Mouse (Mus musculus): ENCODE results near the gene Srrm3. TPM values are rescaled to one million over a fixed set of nuclear protein-coding genes. Genes with fewer than 3 reads are reported as not detected.

The Srrm3 gene
- polyA plus RNA-seq, 1 experiment from 2014 or later: 49.3 TPM

DNA sequence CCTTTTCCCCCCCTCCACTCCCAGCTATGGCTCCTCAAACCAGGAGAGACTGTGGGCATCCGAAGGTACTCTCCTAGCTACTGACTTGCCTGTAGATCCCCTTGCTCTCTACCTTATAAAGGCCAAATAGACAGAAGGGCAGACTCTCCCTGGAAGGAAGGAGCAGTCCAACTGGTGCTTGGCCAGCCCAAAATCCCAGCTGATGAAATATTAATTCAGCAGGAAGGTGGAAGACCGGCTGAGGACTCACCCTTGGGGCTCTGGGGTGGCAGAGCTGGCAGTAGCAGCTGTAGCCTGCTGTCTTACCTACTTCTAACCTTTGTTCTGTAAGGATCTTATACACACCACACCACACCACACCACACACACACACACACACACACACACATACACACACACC is 2.0 kb upstream of the Srrm3 start:
- no peaks in the 10 kb centered on the region for H3K27me3 ChIP-seq (ENCODE audit: control insufficient read depth, insufficient read depth, low read length)
- no peak overlapping the region for H3K4me2 ChIP-seq (replicated peaks)
- DNase-seq (ENCODE audit: low spot score) (no peak), ATAC-seq (ENCODE audit: low FRiP score) (no peak)
- no peaks in the 10 kb centered on the region for H3K36me3 ChIP-seq (replicated peaks; ENCODE audit: control insufficient read depth, insufficient read depth)
- peak overlapping the region; percentile 29; the same call in 1 of the 2 replicates for H3K27ac ChIP-seq
- no peak overlapping the region for H3K4me3 ChIP-seq (replicated peaks; ENCODE audit: low read length)
- H3K9ac ChIP-seq: no peak overlapping the region
- peaks cover 19% of the 10 kb centered on the region for H3K4me1 ChIP-seq (replicated peaks; ENCODE audit: control insufficient read depth, insufficient read depth, low read length)
- H3K9me3 ChIP-seq (ENCODE audit: control insufficient read depth, low read length): no peaks in the 10 kb centered on the region
- WGBS: 38% methylated on average over 2 of the region's 2 CpGs

DNA sequence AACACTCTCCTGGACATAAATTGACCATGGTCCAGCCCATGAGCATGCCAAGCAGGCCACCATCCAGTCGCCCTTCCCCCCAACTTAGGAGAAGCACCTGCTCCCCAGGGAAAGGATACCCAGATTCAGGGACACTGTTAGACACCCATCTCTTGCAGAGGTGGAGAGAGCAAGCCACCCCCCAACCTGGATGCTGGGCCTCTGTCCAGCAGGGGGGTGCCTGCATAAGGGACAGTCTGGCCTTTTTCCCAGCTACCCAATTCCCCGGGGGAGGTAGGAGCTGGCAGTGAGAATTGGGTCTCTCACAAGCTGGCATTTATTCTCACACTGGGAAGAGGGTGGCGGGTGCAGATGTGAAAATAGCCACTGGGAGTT is 560 bp downstream of the Srrm3 start:
- no peaks in the 10 kb centered on the region for H3K27me3 ChIP-seq (ENCODE audit: control insufficient read depth, insufficient read depth, low read length)
- 45% methylated on average over 3 of the region's 3 CpGs for WGBS
- ATAC-seq (ENCODE audit: low FRiP score) (no peak), DNase-seq (ENCODE audit: low spot score) (no peak)
- no peaks in the 10 kb centered on the region for H3K9me3 ChIP-seq (ENCODE audit: control insufficient read depth, low read length)
- peak overlapping the region; percentile 83 for H3K9ac ChIP-seq
- H3K36me3 ChIP-seq (replicated peaks; ENCODE audit: control insufficient read depth, insufficient read depth): peaks cover 5% of the 10 kb centered on the region; the same call in 1 of the 2 replicates
- H3K4me1 ChIP-seq (replicated peaks; ENCODE audit: control insufficient read depth, insufficient read depth, low read length): peaks cover 12% of the 10 kb centered on the region
- H3K4me2 ChIP-seq (replicated peaks): peak overlapping the region; percentile 86
- peak overlapping the region; percentile 49 for H3K4me3 ChIP-seq (replicated peaks; ENCODE audit: low read length)
- peak overlapping the region; percentile 74 for H3K27ac ChIP-seq

DNA sequence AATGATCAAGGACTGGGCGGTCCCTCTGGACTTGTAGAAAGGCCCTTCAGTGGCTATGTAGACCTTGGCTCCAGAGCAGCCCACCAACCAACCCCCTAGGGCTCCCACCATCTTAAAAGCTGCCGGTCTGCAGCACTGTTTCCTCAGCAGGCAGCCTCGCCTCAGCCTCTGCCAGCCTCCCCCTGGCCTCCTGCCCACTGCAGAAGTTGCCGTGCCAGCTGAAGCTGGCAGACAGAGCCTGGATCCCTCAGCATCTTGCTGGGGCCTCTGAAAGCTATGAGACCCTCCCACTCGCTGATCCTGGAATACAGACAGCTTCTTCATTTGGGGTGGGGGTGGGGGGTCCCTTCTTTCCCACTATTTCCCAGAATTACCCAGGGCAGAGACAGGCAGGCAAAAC is 6.3 kb downstream of the Srrm3 start:
- Histone ChIP-seq H3K4me1 (replicated peaks; ENCODE audit: control insufficient read depth, insufficient read depth, low read length) (peaks cover 4% of the 10 kb centered on the region), H3K36me3 (replicated peaks; ENCODE audit: control insufficient read depth, insufficient read depth) (peaks cover 5% of the 10 kb centered on the region), H3K27ac (no peak overlapping the region), H3K4me2 (replicated peaks) (no peak overlapping the region), H3K27me3 (ENCODE audit: control insufficient read depth, insufficient read depth, low read length) (no peaks in the 10 kb centered on the region), H3K9me3 (ENCODE audit: control insufficient read depth, low read length) (no peaks in the 10 kb centered on the region), H3K9ac (no peak overlapping the region), H3K4me3 (replicated peaks; ENCODE audit: low read length) (no peak overlapping the region)
- ATAC-seq (ENCODE audit: low FRiP score) (0 out of 2 replicates have a peak, but pooled peaks have one; percentile 31), DNase-seq (ENCODE audit: low spot score) (no peak)
- WGBS: 57% methylated on average over 5 of the region's 5 CpGs

DNA sequence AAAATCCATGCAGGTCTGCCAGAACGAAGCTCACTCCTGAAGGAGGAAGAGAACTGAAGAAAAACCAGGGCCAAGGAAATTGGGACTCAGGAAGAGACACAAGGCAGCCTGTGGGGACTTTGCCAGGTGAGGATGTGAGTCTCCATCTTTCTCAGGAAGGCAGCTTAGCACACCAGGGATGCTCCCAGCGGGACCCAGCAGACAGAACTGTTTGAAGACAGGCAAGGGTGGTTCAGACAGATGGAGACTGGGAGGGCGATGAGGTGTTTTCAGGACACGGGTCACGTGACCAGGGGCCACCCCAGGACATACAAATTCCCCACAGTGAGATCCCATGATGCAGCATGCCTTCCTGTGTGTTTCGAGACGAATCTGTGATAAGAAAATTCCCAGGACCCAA is 11.8 kb downstream of the Srrm3 start:
- Histone ChIP-seq H3K27me3 (ENCODE audit: control insufficient read depth, insufficient read depth, low read length) (no peaks in the 10 kb centered on the region), H3K4me2 (replicated peaks) (no peak overlapping the region), H3K9ac (no peak overlapping the region), H3K4me1 (replicated peaks; ENCODE audit: control insufficient read depth, insufficient read depth, low read length) (peaks cover 21% of the 10 kb centered on the region), H3K36me3 (replicated peaks; ENCODE audit: control insufficient read depth, insufficient read depth) (peaks cover 4% of the 10 kb centered on the region; the same call in 1 of the 2 replicates), H3K4me3 (replicated peaks; ENCODE audit: low read length) (no peak overlapping the region), H3K9me3 (ENCODE audit: control insufficient read depth, low read length) (no peaks in the 10 kb centered on the region), H3K27ac (no peak overlapping the region)
- ATAC-seq (ENCODE audit: low FRiP score) (no peak), DNase-seq (ENCODE audit: low spot score) (no peak)
- WGBS: 54% methylated on average over 7 of the region's 7 CpGs

DNA sequence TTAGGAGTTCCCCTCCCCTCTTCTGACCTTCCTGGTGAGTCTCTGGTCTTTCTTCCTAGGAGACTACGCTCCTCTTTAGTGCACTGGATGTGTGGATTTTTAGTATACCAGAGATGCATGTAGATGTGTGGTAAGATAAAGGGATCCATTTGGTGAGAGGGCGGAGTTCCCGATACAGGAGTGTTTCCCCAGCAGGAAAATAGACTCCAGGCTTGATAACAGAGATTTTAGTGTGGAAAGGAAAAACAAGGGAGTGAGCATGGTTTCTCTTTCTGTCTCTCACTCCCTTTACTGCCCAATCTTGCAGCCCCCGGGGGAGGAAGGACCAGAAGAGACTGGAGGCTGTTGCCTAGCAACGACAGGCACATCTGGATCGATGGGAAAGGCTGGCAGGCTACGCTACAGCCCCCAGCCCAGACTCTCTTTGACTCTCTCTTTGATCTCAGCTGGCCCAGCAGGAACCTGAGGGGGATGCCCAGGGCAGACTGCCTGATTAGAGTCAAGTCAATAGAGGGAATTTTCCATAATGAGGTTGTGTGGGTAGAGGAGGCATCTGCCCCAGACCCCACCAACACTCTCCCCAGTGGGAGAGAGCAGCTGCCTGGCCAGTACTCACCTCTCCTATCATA is 15.7 kb downstream of the Srrm3 start:
- DNase-seq (ENCODE audit: low spot score): peak; percentile 53
- Histone ChIP-seq H3K36me3 (replicated peaks; ENCODE audit: control insufficient read depth, insufficient read depth) (peaks cover 4% of the 10 kb centered on the region; the same call in 1 of the 2 replicates), H3K27me3 (ENCODE audit: control insufficient read depth, insufficient read depth, low read length) (no peaks in the 10 kb centered on the region), H3K4me2 (replicated peaks) (peak overlapping the region; percentile 40), H3K9me3 (ENCODE audit: control insufficient read depth, low read length) (no peaks in the 10 kb centered on the region), H3K4me3 (replicated peaks; ENCODE audit: low read length) (no peak overlapping the region), H3K4me1 (replicated peaks; ENCODE audit: control insufficient read depth, insufficient read depth, low read length) (peaks cover 45% of the 10 kb centered on the region), H3K27ac (peak overlapping the region; percentile 95), H3K9ac (peak overlapping the region; percentile 40)
- WGBS: 13% methylated on average over 7 of the region's 7 CpGs
- peak; percentile 79 for ATAC-seq (ENCODE audit: low FRiP score)

DNA sequence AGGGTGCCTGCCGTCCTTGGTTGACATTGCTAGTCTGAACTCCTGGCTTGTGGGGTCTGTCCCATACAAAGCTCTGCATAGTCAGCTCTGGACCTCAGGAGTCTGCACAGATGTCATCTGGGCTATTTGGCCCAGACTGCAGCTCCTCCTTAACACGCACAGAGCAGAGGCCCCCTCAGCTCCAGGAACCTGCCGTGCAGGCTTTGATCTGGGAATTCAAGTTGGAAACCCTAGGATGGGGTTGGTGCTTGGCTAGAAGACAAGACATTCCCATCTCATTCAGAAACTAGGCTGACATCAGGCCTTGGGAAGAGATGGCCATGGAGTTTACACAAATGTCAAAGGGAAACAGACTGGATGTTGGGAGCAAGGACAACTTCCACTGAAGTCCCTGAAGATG is 17.8 kb downstream of the Srrm3 start:
- no peaks in the 10 kb centered on the region for H3K27me3 ChIP-seq (ENCODE audit: control insufficient read depth, insufficient read depth, low read length)
- peak overlapping the region; percentile 38; the same call in 1 of the 2 replicates for H3K27ac ChIP-seq
- no peak overlapping the region for H3K4me2 ChIP-seq (replicated peaks)
- no peak for ATAC-seq (ENCODE audit: low FRiP score)
- no peak overlapping the region for H3K9ac ChIP-seq
- DNase-seq (ENCODE audit: low spot score): no peak
- WGBS: 53% methylated on average over 3 of the region's 3 CpGs
- H3K9me3 ChIP-seq (ENCODE audit: control insufficient read depth, low read length): no peaks in the 10 kb centered on the region
- peaks cover 7% of the 10 kb centered on the region; the same call in 1 of the 2 replicates for H3K36me3 ChIP-seq (replicated peaks; ENCODE audit: control insufficient read depth, insufficient read depth)
- H3K4me1 ChIP-seq (replicated peaks; ENCODE audit: control insufficient read depth, insufficient read depth, low read length): peaks cover 45% of the 10 kb centered on the region
- no peak overlapping the region for H3K4me3 ChIP-seq (replicated peaks; ENCODE audit: low read length)

DNA sequence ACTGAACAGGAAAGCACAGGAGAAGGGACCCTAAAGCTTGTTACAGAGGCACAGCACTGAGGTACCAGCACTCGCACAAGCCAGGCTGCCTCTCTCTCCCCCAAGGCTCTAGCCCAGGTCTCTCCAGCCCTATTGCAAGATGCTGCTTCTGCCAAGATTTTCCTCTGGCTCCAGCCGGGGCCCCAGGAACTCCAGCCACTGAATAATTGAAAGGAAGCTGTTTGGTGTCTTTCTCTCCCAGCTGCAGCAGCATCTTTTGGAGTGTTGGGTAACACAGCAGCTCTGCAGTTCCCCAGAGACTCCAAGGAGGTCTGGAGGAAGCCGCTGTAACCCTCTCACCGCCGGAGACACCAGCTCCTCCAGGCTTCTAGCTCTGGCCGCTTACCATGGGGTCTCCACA is 19.5 kb downstream of the Srrm3 start:
- ATAC-seq (ENCODE audit: low FRiP score): no peak
- DNase-seq (ENCODE audit: low spot score): no peak
- Histone ChIP-seq H3K4me2 (replicated peaks) (no peak overlapping the region), H3K36me3 (replicated peaks; ENCODE audit: control insufficient read depth, insufficient read depth) (peaks cover 10% of the 10 kb centered on the region; the same call in 1 of the 2 replicates), H3K27ac (peak overlapping the region; percentile 75), H3K9me3 (ENCODE audit: control insufficient read depth, low read length) (no peaks in the 10 kb centered on the region), H3K9ac (peak overlapping the region; percentile 31; the same call in 1 of the 2 replicates), H3K4me3 (replicated peaks; ENCODE audit: low read length) (no peak overlapping the region), H3K4me1 (replicated peaks; ENCODE audit: control insufficient read depth, insufficient read depth, low read length) (peaks cover 45% of the 10 kb centered on the region), H3K27me3 (ENCODE audit: control insufficient read depth, insufficient read depth, low read length) (no peaks in the 10 kb centered on the region)
- 34% methylated on average over 6 of the region's 6 CpGs for WGBS

DNA sequence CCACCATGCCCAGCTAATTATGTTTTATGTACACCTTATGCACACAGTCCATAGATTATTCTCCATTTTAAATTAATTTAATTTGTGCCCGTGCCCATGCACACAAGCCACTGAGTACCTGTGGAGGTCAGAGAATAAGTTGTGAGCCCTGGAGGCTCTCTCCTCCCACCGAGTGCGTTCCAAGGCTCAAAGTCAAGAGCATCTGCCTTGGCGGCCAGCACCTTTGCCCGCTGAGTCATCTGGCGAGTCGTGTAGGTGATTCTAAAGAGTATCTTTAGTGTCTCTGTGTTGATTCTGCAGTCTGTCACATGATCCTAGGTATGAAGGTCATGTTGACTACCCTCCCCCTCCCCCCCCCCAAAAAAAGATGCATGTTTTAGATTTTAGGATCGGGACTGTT is 22.7 kb downstream of the Srrm3 start:
- 89% methylated on average over 8 of the region's 8 CpGs for WGBS
- no peak overlapping the region for H3K4me2 ChIP-seq (replicated peaks)
- H3K4me3 ChIP-seq (replicated peaks; ENCODE audit: low read length): no peak overlapping the region
- H3K27me3 ChIP-seq (ENCODE audit: control insufficient read depth, insufficient read depth, low read length): no peaks in the 10 kb centered on the region
- peaks cover 10% of the 10 kb centered on the region; the same call in 1 of the 2 replicates for H3K36me3 ChIP-seq (replicated peaks; ENCODE audit: control insufficient read depth, insufficient read depth)
- no peaks in the 10 kb centered on the region for H3K9me3 ChIP-seq (ENCODE audit: control insufficient read depth, low read length)
- ATAC-seq (ENCODE audit: low FRiP score): no peak
- H3K9ac ChIP-seq: no peak overlapping the region
- H3K4me1 ChIP-seq (replicated peaks; ENCODE audit: control insufficient read depth, insufficient read depth, low read length): peaks cover 24% of the 10 kb centered on the region
- no peak overlapping the region for H3K27ac ChIP-seq
- no peak for DNase-seq (ENCODE audit: low spot score)

DNA sequence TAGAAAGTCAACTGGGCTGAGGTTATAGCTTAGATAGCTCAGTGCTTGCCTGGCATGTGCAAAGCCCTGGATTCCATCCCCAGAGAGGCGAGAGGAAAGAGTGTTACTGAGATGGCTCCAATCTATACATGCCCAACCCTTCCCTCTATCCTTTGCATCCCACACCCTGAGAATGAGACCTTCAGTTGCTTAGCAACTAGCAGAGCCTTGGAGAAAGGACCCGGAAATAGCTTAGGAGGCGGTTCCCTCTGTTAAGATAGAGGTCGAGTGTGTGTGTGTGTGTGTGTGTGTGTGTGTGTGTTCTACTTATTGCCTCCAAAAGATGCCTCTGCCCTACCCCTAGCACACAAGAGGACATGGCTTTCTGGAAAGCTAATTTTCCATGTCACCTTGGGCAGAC is 26.0 kb downstream of the Srrm3 start:
- no peak overlapping the region for H3K4me3 ChIP-seq (replicated peaks; ENCODE audit: low read length)
- peak overlapping the region; percentile 44 for H3K27ac ChIP-seq
- H3K9ac ChIP-seq: 0 out of 2 replicates have a peak overlapping the region, but pooled peaks have one; percentile 4
- H3K4me2 ChIP-seq (replicated peaks): no peak overlapping the region
- DNase-seq (ENCODE audit: low spot score): peak; percentile 36
- no peaks in the 10 kb centered on the region for H3K27me3 ChIP-seq (ENCODE audit: control insufficient read depth, insufficient read depth, low read length)
- peaks cover 13% of the 10 kb centered on the region for H3K4me1 ChIP-seq (replicated peaks; ENCODE audit: control insufficient read depth, insufficient read depth, low read length)
- peaks cover 10% of the 10 kb centered on the region; the same call in 1 of the 2 replicates for H3K36me3 ChIP-seq (replicated peaks; ENCODE audit: control insufficient read depth, insufficient read depth)
- no peak for ATAC-seq (ENCODE audit: low FRiP score)
- H3K9me3 ChIP-seq (ENCODE audit: control insufficient read depth, low read length): no peaks in the 10 kb centered on the region
- WGBS: 27% methylated on average over 4 of the region's 4 CpGs

All from hindbrain, embryonic 14.5 days (tissue).